Mouse (Mus musculus): ENCODE results near the gene Dpp8.
"Not testable (repeated sequence)": the region's sequence is repeated elsewhere in the genome, so short reads cannot be mapped to it uniquely, and the experiment has no call there.

Dpp8 gene

GRCm38 (mm10) chr9:65021887-65022579 is 10.2 kb upstream of the Dpp8 start:
- DNase-seq: no peak

GRCm38 (mm10) chr9:65022580-65023135 is 9.6 kb upstream of the Dpp8 start:
- no peak for DNase-seq

DNA sequence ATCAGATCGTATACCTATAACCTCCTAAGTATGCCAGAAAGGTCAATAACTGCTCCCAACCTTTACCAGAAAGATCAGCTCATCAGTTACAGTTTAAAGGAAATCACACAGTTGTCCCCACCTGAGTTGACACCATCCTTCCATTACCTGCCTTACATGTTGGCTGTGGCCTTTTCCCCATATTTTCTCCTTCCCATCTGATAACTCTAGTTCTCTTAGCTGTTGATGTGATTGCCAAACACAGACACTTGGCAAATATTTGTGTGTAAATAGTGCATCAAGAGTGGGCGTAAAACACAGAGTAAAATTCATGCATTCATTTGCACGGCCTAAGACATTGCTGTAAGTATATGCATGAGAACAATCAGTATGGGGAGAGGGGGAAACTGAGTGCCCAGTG is 8.8 kb upstream of the Dpp8 start:
- DNase-seq: no peak

DNA sequence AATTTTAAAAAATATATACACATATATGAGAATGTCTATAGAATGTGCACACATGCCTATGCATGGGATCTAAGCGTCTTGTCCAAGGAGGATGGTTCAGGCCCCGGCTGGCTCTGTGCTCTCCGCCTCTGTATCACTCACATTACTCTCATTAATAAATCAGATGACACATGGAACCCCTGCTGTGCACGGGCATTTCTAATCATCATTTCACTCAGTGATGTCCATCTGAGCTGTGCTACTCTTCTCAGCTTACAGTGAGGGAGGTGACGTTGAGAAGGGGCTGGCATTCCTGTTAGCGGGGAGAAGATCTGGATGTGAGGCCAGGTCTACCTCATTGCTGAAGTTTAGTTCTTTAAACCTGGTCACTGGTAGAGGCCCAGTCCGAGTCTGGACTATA is 5.0 kb upstream of the Dpp8 start:
- no peak for DNase-seq

DNA sequence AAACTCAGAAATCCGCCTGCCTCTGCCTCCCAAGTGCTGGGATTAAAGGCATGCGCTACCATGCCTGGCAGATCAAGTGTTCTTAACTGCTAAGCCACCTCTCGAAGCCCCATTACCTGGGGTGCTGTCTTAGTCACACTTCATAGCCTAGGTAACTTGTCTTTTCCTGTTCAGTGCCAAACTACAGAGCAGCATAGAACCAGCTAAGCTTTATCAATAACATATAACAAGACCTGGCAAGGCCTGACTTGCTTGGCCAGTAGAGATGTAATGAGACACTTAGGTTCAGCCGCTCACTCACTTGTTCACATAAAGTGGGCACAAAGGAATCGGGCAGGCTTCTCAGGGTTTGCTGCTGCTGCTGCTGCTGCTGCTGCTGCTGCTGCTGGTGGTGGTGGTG is 3.9 kb upstream of the Dpp8 start:
- DNase-seq: no peak

- not testable (repeated sequence) for DNase-seq
These were observed 859 bp upstream of the Dpp8 start for GRCm38 (mm10) chr9:65031355-65031754.

DNA sequence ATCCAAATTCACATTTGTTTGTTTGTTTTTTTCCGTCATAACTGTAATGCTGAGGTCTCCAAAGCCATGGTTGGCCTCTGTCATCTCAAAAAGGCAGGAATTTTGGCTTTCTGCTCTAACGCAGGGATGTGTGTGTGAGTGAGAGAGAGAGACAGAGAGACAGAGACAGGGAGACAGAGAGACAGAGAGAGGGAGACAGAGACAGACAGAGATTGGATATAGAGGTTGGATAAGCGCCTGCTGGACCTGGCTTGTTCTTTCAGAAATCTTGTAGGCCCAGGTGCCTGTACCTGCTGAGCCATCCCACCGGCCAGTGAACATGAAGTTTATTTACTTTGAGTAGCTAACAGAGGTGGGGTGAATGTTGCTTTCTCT is 333 bp upstream of the Dpp8 start:
- DNase-seq: no peak

DNA sequence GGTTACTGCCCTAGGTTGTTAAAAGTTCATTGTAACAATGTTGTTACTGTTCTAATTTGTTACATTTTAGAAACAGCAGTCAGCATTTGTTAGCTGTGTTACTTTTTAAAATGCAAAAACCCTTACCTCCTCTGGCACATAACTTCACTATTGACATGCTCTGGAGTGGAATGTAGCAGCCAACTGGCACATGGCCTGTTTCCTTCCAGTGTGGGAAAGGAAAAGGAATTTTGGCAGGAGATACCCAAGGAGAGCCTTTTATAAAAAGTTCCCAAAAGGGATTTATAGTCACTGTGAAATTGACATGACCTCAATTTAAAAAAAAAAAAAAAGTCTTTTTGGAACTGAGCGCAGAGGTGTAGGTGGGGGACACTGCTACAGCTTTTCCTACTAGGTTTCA is 4.2 kb downstream of the Dpp8 start:
- DNase-seq: peak; percentile 31

GRCm38 (mm10) chr9:65036861-65037260 is 4.6 kb downstream of the Dpp8 start:
- no peak for DNase-seq

DNA sequence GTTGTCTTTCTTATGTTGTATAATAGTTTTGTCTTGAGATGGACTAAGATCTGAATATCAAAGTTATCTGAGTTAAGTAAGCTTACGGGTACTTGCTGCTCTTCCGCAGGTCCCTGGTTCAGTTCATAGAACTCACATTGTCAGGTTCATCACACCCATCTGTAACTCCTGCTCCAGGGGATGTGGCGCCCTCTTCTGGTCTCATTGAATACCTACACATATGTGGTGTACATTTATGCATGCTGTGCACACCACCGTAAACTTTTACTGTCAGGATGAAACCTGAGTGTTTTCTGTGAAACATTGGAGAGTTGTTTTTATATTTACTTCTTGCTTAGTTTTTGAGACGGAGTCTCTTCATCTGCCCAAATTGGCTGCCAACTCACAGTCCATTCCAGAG is 9.2 kb downstream of the Dpp8 start:
- DNase-seq: peak; percentile 9

- DNase-seq: no peak
These were observed 14.8 kb downstream of the Dpp8 start for GRCm38 (mm10) chr9:65046993-65047392.

DNA sequence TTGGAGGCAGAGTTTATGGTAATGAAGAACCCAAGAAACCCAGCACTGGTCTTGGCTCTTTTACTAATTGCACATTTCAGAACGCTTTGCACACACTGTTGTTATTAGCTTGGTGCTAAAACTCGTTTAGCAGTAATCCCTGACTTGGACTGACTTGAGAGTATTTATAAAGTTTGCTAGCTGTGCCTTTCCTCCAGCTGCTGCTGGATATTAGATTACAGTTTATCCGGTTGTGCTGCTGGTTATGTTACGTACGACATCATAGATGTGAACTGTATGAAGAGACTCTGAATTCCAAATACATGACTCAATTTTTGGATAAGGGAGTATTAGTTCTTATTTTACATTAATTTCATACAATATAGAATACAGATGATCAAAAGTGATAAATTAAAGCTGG is 17.2 kb downstream of the Dpp8 start:
- DNase-seq: no peak

- no peak for DNase-seq
These were observed 18.8 kb downstream of the Dpp8 start for GRCm38 (mm10) chr9:65050981-65051380.

DNA sequence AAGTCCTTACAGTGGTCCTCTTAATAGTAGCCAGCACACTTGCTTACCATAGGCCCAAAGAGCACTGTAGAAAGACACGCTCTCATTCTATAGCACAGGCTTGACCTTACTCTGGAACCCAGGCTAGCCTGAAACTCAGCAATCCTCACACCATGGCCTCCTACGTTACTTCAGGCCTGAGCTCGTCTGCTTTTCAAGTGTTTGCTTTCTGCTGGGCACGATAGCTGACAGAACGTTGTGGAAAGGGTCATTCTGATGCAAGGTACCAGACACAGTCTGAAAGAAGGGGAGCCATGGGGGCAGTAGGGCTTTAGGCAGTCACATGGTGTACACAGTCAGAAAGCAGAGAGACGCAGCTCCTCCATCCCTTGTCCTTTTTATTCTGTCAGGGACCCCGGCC is 32.0 kb downstream of the Dpp8 start:
- DNase-seq: no peak

DNA sequence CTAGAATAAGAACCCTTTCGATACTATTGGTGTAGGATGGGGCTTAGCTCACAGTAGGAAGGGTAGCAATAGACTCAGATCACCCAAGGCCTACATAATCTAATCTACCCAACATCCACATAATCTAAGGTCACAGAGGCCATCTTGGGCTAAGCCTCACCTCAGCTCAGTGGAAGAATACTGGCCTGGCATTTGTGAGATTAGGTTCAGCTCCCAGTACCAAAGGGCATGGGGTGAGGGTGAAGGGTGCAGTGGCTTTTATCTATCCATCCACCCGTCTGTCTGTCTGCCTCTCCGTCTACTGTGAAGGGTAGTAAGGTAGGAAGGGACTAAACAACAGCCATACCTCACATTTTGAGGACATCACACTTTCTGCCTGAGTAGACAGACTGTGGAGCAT is 38.4 kb downstream of the Dpp8 start:
- DNase-seq: no peak

DNA sequence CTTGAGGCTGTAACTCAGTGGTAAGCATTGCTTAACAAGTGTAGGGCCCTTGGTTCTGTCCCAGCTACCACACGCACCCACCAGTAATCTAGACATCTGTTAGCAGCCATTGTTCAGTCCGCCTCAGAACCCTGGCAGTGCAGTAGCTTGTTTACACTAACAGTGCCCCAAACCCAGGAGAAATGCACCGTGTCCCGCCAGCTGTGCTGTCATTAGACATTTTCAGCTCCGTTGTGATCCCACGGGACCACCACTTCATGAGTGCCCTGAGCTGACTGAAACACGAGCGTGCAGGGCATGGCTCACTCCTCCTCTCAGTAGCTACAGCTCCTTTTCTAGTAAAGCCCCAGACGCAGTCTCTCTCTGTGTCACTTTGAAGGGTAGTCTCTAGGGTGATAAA is 41.3 kb downstream of the Dpp8 start:
- no peak for DNase-seq

DNA sequence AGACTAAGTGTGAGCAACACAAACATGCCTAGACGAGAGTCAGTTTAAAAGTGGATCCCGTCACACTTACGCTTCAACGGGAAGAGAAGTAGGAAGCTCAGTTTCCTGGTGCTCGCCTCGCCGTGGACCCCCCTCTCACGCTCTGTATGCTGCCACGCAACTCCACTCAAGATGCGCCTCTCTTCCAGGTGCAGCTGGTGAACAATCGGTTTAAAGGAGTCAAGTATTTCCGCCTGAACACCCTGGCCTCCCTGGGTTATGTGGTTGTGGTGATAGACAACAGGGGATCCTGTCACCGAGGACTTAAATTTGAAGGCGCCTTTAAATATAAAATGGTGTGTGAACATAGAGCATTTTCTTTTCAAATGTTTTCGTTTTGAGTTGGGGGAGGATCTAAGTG is 42.0 kb downstream of the Dpp8 start:
- DNase-seq: no peak

DNA sequence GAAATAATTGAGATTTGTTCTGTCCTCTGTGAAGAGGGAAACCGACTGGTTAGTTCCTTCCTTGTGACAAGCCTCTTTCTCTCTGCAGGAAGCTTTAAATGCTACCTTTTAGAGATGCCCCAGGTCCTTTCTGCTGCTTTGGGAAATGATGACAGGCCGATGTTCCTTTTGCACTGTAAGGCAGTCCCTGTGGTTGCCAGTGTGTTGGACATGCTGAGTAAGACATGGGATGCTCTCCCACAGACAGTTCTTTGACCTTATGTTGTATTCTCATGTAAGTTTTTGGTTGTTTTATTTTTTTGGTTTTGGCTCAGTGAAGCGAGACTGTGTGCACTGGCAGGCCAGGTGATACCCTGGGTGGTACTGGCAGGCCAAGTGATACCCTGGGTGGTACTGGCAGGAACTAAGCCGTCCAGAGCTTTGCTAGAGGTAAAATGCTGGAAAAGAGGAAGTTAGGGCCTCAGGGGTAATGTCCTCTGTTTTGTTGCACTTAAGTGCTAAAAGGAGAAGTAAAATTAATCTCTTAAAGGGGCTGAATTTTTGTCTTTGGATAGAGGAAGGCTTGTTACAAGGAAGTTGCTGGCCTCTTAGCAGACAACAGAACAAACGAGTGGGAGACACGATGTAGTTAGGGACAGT is 42.8 kb downstream of the Dpp8 start:
- no peak for DNase-seq

- no peak for DNase-seq
These were observed 45.3 kb downstream of the Dpp8 start for GRCm38 (mm10) chr9:65077536-65077935.

- DNase-seq: not testable (repeated sequence)
These were observed 47.9 kb downstream of the Dpp8 start for GRCm38 (mm10) chr9:65080141-65080540.

DNA sequence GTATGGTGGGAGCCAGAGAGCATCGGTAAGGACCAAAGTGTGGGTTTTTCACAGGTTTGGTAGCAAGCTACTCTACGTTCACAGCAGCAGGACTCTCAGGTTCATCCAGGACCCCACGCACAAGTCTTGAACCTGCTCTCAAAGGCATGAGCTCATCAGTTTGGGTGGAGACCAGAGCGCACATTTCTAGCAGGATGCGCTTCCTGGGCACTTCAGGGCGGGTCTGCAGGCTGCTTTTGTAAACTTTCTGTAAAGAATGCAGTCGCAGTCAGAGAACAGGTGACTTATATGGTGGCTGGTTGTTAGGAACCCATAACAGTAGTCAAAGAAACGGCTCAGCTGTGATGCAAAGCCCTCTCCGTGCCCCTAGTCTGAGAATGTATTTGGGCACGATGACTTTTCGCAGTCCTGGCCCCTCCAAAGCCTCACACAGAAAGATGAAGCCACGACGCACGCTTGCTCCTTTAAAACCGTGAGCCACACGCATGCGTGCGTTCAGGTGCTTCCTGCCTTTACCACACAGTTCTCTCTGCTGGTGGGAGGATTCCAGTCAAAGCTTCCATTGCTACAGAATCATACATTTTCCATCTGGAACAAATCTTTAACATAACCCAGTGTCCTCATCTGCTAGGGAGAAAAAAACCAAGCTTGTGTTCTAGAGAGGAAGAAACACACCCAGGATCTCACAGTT is 51.0 kb downstream of the Dpp8 start:
- DNase-seq: no peak

DNA sequence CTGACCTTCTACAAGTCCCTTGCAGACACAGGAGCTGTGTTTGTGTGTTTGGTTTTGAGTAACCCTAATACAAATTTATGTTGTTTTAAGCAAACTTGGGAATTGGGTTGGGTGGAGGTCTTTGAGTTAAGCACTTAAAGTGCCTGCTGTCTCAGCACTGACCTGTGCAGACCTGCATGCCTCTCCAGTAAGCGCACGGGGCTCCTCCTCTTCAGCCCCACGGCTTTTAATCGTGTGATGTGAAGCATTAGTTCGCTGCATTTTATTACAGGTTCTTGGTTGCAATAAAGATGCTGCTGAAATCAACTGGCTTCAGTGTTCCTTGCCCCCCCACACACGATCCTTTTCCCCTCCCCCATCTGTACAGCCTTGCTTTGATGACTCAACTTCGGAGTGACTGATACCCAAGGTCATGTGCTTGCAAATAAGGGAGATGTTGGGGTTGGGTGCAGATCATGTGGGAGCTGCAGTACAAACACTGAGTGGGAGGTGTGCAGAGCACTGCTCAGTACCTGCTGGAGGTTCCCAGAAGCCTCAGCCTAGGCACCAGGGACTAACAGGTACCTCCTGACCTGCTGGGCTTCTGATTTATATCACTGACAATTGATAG is 52.1 kb downstream of the Dpp8 start:
- no peak for DNase-seq

GRCm38 (mm10) chr9:65085270-65085669 is 53.1 kb downstream of the Dpp8 start:
- no peak for DNase-seq

- DNase-seq: no peak
These were observed 54.6 kb downstream of the Dpp8 start for GRCm38 (mm10) chr9:65086801-65087200.

Data from right cerebral cortex, postnatal 4 days (tissue).